Mouse (Mus musculus) right cerebral cortex, postnatal 10 days (tissue): ENCODE measurements around the gene Arpc4.
"Not testable (repeated sequence)": the region's sequence is repeated elsewhere in the genome, so short reads cannot be mapped to it uniquely, and the experiment has no call there.

ENCODE experiments used
- DNase-seq, 2 experiments: peaks; one replicate each; pipeline ENCODE4 v3.0.0; 2021; ENCODE audit warnings: low spot score in 2 of 2

Gene Arpc4

GRCm38 (mm10) chr6:113377496-113378385 lies at the start of gene Arpc4, which contains the start of gene Tada3:
Gene Arpc4, plus strand, starts transcription at chr6:113378115.
Gene Tada3, minus strand, starts transcription at chr6:113377883.
- peak; percentile 94 for DNase-seq

GRCm38 (mm10) chr6:113329396-113329795 lies 48.5 kb upstream of the Arpc4 start:
- DNase-seq: no peak

- DNase-seq: no peak
Measured at GRCm38 (mm10) chr6:113330547-113330946, 47.4 kb upstream of the Arpc4 start.

GRCm38 (mm10) chr6:113331721-113332120 lies 46.2 kb upstream of the Arpc4 start:
- DNase-seq: no peak

GRCm38 (mm10) chr6:113332734-113333133 lies 45.2 kb upstream of the Arpc4 start:
- DNase-seq: not testable (repeated sequence)

- DNase-seq: peak; percentile 86 to 90
Measured at GRCm38 (mm10) chr6:113333137-113333950, 44.6 kb upstream of the Arpc4 start.

GRCm38 (mm10) chr6:113334216-113334615 lies 43.7 kb upstream of the Arpc4 start:
- no peak for DNase-seq

- DNase-seq: no peak
Measured at GRCm38 (mm10) chr6:113336852-113337620, 40.9 kb upstream of the Arpc4 start.

GRCm38 (mm10) chr6:113341574-113341973 lies 36.3 kb upstream of the Arpc4 start:
- peak in 1 of 2 experiments; percentile 48 for DNase-seq

- DNase-seq: peak; percentile 57 to 70
Measured at GRCm38 (mm10) chr6:113342297-113342696, 35.6 kb upstream of the Arpc4 start.

GRCm38 (mm10) chr6:113343177-113344092 lies 34.5 kb upstream of the Arpc4 start, which contains the start of gene Camk1:
Gene Camk1, minus strand, starts transcription at chr6:113343984.
- peak; percentile 82 to 86 for DNase-seq

GRCm38 (mm10) chr6:113344321-113344720 lies 33.6 kb upstream of the Arpc4 start:
- peak; percentile 68 to 74 for DNase-seq

GRCm38 (mm10) chr6:113346897-113347296 lies 31.0 kb upstream of the Arpc4 start:
- DNase-seq: no peak

- no peak for DNase-seq
Measured at GRCm38 (mm10) chr6:113350538-113350937, 27.4 kb upstream of the Arpc4 start.

GRCm38 (mm10) chr6:113351161-113351560 lies 26.8 kb upstream of the Arpc4 start:
- no peak for DNase-seq

GRCm38 (mm10) chr6:113351653-113352052 lies 26.3 kb upstream of the Arpc4 start:
- no peak for DNase-seq

GRCm38 (mm10) chr6:113352820-113353219 lies 25.1 kb upstream of the Arpc4 start:
- no peak for DNase-seq

GRCm38 (mm10) chr6:113353696-113354095 lies 24.2 kb upstream of the Arpc4 start:
- DNase-seq: no peak

GRCm38 (mm10) chr6:113361476-113361875 lies 16.4 kb upstream of the Arpc4 start:
- no peak for DNase-seq

GRCm38 (mm10) chr6:113362241-113362640 lies 15.7 kb upstream of the Arpc4 start:
- DNase-seq: no peak
